Mouse (Mus musculus) G1E-ER4 (cell line): ENCODE measurements around the gene Armh3. TPM values are rescaled to one million over a fixed set of nuclear protein-coding genes. Genes with fewer than 3 reads are reported as not detected.

Experiments used
- GATA1 ChIP-seq: IDR thresholded peaks from one replicate; pipeline ENCODE4 v1.8.0; 2012; ENCODE audit warnings: low read length, inconsistent platforms
- polyA plus RNA-seq: library from polyadenylated mRNA; stranded (reverse); fragments of >175 nt; gene quantifications from 2 replicates; pipeline ENCODE4 v1.2.3, GENCODE M21; 2012

Armh3 gene
- polyA plus RNA-seq, 1 experiment = 1.7 TPM

GRCm38 (mm10) chr19:45947286-45947685 is 51.0 kb downstream of the Armh3 start:
- no peak for TF ChIP-seq GATA1

DNA sequence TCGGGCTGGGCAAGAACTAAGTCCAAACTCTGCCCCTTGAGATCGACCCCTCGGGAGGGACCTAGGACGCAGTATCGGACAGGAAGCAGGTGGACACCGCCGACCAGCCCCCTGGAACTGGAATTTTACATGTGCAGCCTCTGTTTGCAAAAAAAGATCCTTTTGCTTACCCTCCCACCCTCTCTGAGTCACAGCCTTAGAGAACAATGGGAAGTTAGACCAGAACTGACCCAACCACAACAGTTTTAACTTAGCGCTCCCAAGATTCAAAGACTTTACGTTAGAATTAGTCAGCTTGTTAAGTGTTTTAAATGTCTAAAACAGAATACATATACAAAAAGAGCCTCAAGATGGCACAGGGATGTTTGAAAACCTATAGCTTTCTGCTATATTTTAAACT is 51.7 kb downstream of the Armh3 start:
- TF ChIP-seq GATA1 = no peak

- TF ChIP-seq GATA1 = no peak
Observed at GRCm38 (mm10) chr19:45945986-45946385, 52.3 kb downstream of the Armh3 start.

- no peak for TF ChIP-seq GATA1
Observed at GRCm38 (mm10) chr19:45943758-45944157, 54.5 kb downstream of the Armh3 start.

DNA sequence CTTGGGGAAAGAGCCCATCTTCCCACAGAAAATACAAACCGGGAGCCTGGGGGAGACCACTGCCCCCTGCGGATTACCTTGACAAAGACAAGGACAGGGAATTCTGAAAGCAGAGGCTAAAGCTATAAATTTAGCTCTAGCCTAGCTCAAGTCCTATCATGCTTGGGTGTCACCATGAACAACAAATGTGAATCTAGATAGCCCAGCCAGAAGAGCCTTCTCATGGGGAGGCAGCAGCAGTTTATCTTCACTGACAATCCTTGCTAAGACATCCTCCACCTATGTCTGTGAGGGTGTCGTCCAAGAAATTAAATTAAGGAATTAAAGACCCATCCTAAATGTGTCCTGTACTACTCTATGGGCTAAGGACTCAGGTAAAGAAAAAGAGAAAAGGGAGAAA is 60.2 kb downstream of the Armh3 start:
- TF ChIP-seq GATA1 = no peak

- no peak for TF ChIP-seq GATA1
Observed at GRCm38 (mm10) chr19:45937530-45937929, 60.8 kb downstream of the Armh3 start.

DNA sequence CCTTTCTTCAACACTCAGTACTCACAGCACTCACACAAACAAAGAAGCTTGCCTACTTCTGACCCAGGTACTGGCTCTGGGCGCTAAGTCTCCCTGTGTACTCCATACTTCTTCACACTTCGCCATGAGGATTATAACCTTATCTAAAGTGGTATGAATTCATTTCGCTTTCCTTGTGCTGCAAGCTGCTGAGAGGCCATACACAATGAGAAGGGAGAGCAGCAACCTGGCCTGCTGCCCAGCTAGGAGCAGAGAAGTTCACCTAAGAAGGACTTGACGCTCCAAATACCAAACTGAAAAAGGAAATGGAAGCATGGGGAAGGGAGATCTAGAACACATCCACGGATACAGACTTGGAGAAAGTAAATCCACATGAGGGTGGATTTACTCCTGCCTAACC is 71.1 kb downstream of the Armh3 start:
- TF ChIP-seq GATA1 = no peak

DNA sequence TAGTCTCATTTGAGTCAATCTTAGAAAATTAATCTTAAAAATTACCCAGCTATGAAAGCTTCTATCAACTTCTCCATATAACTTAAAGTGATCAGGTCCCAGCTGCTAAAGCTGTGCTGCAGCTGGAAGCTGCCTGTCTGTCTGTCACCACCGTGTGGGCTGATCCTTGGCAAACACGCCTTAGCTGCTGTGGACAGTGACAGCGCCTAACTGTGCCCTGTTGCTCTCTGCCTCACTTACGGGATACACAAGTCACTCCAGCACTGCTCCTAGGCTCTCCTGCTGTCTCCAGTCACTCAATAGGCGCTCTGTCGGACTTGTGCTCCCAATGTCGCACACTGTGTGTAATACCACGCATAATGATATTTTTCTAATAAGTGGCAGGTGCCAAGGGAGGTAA is 71.9 kb downstream of the Armh3 start:
- no peak for TF ChIP-seq GATA1

DNA sequence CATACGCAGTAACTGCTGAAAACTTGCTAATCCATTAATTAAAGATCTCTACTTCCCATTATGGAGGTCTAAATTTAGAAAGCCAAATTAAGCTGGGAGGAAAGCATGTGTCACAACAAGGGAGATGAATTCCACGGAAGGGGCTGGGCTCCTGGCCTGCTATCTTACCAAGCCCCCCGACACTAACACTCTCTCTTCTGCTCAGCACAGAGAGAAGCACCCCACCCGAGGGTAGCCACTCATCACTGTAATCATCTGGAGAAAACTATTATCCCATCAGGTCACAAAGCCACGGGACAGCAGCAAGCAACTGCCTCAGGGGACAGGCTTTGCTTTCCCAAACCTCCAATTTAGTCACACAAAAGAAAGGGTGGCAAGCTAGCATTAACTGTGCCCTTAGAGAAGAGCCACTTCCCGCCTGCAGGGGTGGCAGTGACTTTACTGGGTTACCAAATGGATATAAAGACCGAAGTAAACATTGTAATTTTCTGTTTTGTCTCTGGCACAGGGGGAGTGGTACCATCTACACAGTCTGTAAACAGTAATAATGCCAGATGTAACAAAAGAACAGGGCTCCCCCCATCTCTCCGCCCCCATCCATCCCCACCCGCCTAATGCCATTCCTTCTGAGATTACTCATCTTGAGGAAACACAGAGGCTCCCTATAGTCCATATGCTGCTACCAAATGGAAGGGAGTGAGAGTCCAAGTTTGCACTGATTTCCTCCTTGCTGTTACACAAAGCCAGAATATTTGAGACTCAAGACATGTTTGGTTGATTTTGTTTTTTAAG is 77.8 kb downstream of the Armh3 start:
- no peak for TF ChIP-seq GATA1

- no peak for TF ChIP-seq GATA1
Observed at GRCm38 (mm10) chr19:45918406-45918805, 79.9 kb downstream of the Armh3 start.

DNA sequence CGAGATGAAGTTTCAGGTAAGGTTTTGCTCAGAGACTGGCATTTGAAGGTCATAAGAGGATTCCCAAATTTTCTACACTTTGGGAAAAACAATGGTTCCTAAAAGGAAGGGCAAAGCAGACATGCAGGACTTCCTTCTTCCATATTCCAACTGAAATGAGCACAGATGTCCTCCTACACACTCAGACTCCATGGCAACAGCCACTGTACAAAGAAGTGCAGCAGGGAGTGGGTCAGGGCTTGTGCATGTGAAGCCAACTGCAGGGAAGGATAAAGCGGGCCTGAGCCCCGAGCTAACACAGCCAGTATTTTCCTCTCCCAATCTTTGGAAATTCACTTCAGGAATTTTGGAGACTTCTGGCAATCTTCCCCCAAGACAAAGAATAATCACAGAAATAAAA is 80.4 kb downstream of the Armh3 start:
- TF ChIP-seq GATA1 = no peak

DNA sequence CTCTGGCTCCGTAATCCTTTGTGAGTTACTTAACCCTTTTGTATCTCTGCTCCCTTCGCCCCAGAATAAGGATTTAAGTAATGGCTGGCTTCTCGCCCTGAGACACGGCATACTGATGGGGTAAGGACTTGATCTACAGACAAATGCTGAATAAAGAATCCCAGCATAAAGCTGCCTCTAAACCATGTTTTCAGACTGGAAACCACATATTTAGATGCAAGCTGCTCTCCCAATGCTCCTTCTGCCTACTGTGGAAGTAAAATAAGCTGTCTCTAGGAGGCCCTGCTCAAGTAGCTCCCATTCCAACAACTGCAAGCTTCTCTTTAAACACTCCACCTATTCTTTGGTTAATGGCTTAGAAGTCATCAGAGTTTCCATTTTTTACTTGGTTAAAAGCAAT is 81.8 kb downstream of the Armh3 start:
- no peak for TF ChIP-seq GATA1

GRCm38 (mm10) chr19:45916026-45916425 is 82.3 kb downstream of the Armh3 start:
- no peak for TF ChIP-seq GATA1

DNA sequence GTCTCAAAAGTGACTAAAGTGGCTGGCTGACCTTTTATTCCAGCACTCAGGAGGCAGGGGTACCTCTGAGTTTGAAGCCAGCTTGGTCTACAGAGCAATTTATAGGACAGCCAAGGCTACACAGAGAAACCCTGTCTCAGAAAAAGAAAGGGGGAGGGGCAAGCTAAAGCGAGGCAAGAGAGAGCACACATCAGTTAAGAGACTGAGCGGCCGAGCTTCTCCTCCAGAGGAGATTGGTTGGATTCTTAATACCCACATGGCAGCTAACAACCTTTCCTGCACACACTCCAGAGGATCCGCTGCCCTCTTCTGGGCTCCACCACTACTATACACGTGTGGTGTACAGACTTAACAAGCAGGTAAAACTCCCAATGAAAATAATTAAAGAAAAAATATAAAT is 85.3 kb downstream of the Armh3 start:
- TF ChIP-seq GATA1 = no peak

DNA sequence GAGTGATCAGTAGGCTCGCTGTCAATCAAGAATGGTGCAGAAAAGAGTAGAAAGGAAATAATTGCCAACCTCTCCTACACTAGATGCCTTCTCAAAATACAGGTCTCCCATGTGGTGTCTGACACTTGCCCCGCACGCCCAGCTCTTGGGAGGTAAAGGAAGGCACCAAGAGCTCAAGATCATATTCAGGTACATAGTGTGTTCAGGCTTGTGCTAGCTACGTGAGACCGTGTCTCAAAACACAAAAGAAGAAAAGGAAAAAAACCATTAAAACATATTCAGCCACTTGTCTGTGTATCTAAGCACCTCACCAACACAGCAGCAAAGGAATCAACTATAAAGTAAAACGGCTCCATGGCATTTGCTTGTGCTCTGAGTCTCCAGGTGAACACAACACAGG is 85.9 kb downstream of the Armh3 start:
- no peak for TF ChIP-seq GATA1

GRCm38 (mm10) chr19:45911236-45912025 is 86.9 kb downstream of the Armh3 start:
- TF ChIP-seq GATA1 = no peak

DNA sequence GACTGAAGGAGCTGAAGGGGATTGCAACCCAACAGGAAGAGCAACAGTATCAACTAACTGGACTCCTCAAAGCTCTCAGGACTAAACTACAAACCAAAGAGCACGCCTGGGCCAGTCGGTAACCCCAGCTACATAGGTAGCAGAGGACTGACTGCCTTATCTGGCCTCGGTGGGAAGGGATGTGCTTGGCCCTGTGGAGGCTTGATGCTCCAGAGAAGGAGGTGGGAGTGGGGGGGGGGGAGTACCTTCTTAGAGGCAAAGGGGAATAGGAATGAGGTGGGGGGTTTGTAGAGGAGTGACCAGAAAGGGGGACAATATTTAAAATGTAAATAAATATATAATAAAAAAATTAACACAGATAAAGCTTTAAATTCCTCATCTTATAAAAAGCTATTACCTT is 90.0 kb downstream of the Armh3 start:
- no peak for TF ChIP-seq GATA1
